Mouse (Mus musculus) midbrain, embryonic 15.5 days (tissue): ENCODE measurements around the gene Zfp961. TPM values are rescaled to one million over a fixed set of nuclear protein-coding genes. Genes with fewer than 3 reads are reported as not detected.
"Not testable (repeated sequence)": the region's sequence is repeated elsewhere in the genome, so short reads cannot be mapped to it uniquely, and the experiment has no call there.

Experiments used
- ATAC-seq: fragments of 200-750 bp; cut with Nextera tagmentation; replicated peaks from 2 replicates; pipeline ENCODE4 v1.8.0; 2017; ENCODE audit warnings: moderate TSS enrichment
- H3K27ac ChIP-seq: fragments of 300-500 bp; sonication (generic); 2 replicates; pipeline ENCODE4 v1.5.1; 2015; ENCODE audit warnings: mild to moderate bottlenecking, inconsistent platforms
- H3K27me3 ChIP-seq: fragments of 300-500 bp; sonication (generic); replicated peaks from 2 replicates; pipeline ENCODE4 v1.6.1; 2015; ENCODE audit warnings: inconsistent platforms
- H3K36me3 ChIP-seq: fragments of 300-500 bp; sonication (generic); replicated peaks from 2 replicates; pipeline ENCODE4 v1.6.1; 2015; ENCODE audit warnings: inconsistent platforms
- H3K4me1 ChIP-seq: fragments of 300-500 bp; sonication (generic); 2 replicates; pipeline ENCODE4 v1.6.1; 2015; ENCODE audit warnings: inconsistent platforms
- H3K4me2 ChIP-seq: fragments of 300-500 bp; sonication (generic); 2 replicates; pipeline ENCODE4 v1.6.1; 2015; ENCODE audit warnings: inconsistent platforms, mild to moderate bottlenecking, moderate library complexity
- H3K4me3 ChIP-seq: fragments of 300-500 bp; sonication (generic); 2 replicates; pipeline ENCODE4 v1.5.1; 2015; ENCODE audit warnings: mild to moderate bottlenecking, inconsistent platforms
- H3K9ac ChIP-seq: fragments of 300-500 bp; sonication (generic); 2 replicates; pipeline ENCODE4 v1.6.1; 2015; ENCODE audit warnings: mild to moderate bottlenecking, inconsistent platforms
- H3K9me3 ChIP-seq: fragments of 300-500 bp; sonication (generic); 2 replicates; pipeline ENCODE4 v1.6.1; 2016; ENCODE audit warnings: inconsistent platforms
- WGBS: fragments of 180-500 bp; shearing (Covaris S2); methylation state at CpG from one replicate; pipeline ENCODE4 v1.1.7; 2015; ENCODE audit warnings: mixed read lengths; 5-methylcytosine and 5-hydroxymethylcytosine counted together
- polyA plus RNA-seq: library from polyadenylated mRNA; unstranded; fragments of >200 nt; fragmentation: Nextera tagmentation; extraction: Ambion mirVana; gene quantifications from 2 replicates; pipeline ENCODE4 v1.2.1, GENCODE M21; 2015

Gene Zfp961
- polyA plus RNA-seq, 1 experiment from 2014 or later: 16.3 TPM

GRCm38 (mm10) chr8:72005912-72006311, 55.1 kb downstream of the Zfp961 start:
- H3K9me3 ChIP-seq: no peaks in the 10 kb centered on the region
- no peaks in the 10 kb centered on the region for H3K36me3 ChIP-seq
- no peaks in the 10 kb centered on the region for H3K27me3 ChIP-seq
- no peak overlapping the region for H3K27ac ChIP-seq
- H3K9ac ChIP-seq: no peak overlapping the region
- 85% methylated on average over 3 of the region's 3 CpGs for WGBS
- no peaks in the 10 kb centered on the region for H3K4me1 ChIP-seq
- no peak overlapping the region for H3K4me3 ChIP-seq
- no peak overlapping the region for H3K4me2 ChIP-seq
- no peak for ATAC-seq

- Histone ChIP-seq H3K9me3 (no peaks in the 10 kb centered on the region), H3K27me3 (no peaks in the 10 kb centered on the region), H3K36me3 (no peaks in the 10 kb centered on the region), H3K27ac (no peak overlapping the region), H3K4me3 (no peak overlapping the region), H3K4me2 (no peak overlapping the region), H3K4me1 (no peaks in the 10 kb centered on the region), H3K9ac (no peak overlapping the region)
- WGBS: 77% methylated on average over 1 of the region's 1 CpGs
- ATAC-seq: no peak
These were observed 55.9 kb downstream of the Zfp961 start for GRCm38 (mm10) chr8:72006763-72007162.

- 78% methylated on average over 3 of the region's 3 CpGs for WGBS
- Histone ChIP-seq H3K9me3 (no peaks in the 10 kb centered on the region), H3K4me1 (no peaks in the 10 kb centered on the region), H3K4me2 (no peak overlapping the region), H3K27me3 (no peaks in the 10 kb centered on the region), H3K36me3 (no peaks in the 10 kb centered on the region), H3K27ac (no peak overlapping the region), H3K9ac (no peak overlapping the region), H3K4me3 (no peak overlapping the region)
- no peak for ATAC-seq
These were observed 57.4 kb downstream of the Zfp961 start for GRCm38 (mm10) chr8:72008134-72008641.

GRCm38 (mm10) chr8:72009473-72009872, 58.6 kb downstream of the Zfp961 start, which contains the start of gene Cyp4f18:
TSS of gene Cyp4f18 (minus strand) at chr8:72009626.
- Histone ChIP-seq H3K4me3 (no peak within 1 kb of the TSS), H3K4me2 (no peak within 1 kb of the TSS), H3K9me3 (no peaks in the 10 kb centered on the region), H3K27ac (no peak within 1 kb of the TSS), H3K36me3 (no peaks in the 10 kb centered on the region), H3K27me3 (no peaks in the 10 kb centered on the region), H3K9ac (no peak within 1 kb of the TSS), H3K4me1 (no peaks in the 10 kb centered on the region)
- no peak for ATAC-seq
- WGBS: 72% methylated on average over 3 of the region's 3 CpGs

GRCm38 (mm10) chr8:72013506-72014228, 62.8 kb downstream of the Zfp961 start:
- H3K4me3 ChIP-seq, H3K4me2 ChIP-seq, H3K9me3 ChIP-seq, H3K9ac ChIP-seq, H3K27me3 ChIP-seq, H3K4me1 ChIP-seq, H3K27ac ChIP-seq, ATAC-seq, H3K36me3 ChIP-seq: not testable (repeated sequence)
- 78% methylated on average over 6 of the region's 6 CpGs for WGBS

GRCm38 (mm10) chr8:72017339-72017738, 66.5 kb downstream of the Zfp961 start:
- WGBS: 84% methylated on average over 2 of the region's 2 CpGs
- not testable (repeated sequence) for H3K27me3 ChIP-seq, H3K36me3 ChIP-seq, H3K4me2 ChIP-seq, ATAC-seq, H3K9me3 ChIP-seq, H3K4me3 ChIP-seq, H3K27ac ChIP-seq, H3K9ac ChIP-seq, H3K4me1 ChIP-seq

GRCm38 (mm10) chr8:72018141-72018540, 67.3 kb downstream of the Zfp961 start:
- H3K9me3 ChIP-seq: no peaks in the 10 kb centered on the region
- H3K4me3 ChIP-seq: no peak overlapping the region
- no peaks in the 10 kb centered on the region for H3K36me3 ChIP-seq
- ATAC-seq: no peak
- no peak overlapping the region for H3K9ac ChIP-seq
- no peak overlapping the region for H3K27ac ChIP-seq
- H3K27me3 ChIP-seq: no peaks in the 10 kb centered on the region
- WGBS: 77% methylated on average over 2 of the region's 2 CpGs
- H3K4me2 ChIP-seq: no peak overlapping the region
- no peaks in the 10 kb centered on the region for H3K4me1 ChIP-seq

- H3K9me3 ChIP-seq, H3K4me1 ChIP-seq, H3K27ac ChIP-seq, H3K36me3 ChIP-seq, H3K27me3 ChIP-seq, H3K4me2 ChIP-seq, H3K9ac ChIP-seq, H3K4me3 ChIP-seq, ATAC-seq: not testable (repeated sequence)
- WGBS: 73% methylated on average over 1 of the region's 1 CpGs
These were observed 68.2 kb downstream of the Zfp961 start for GRCm38 (mm10) chr8:72019022-72019421.

- no peak for ATAC-seq
- Histone ChIP-seq H3K4me2 (no peak overlapping the region), H3K27ac (no peak overlapping the region), H3K4me1 (no peaks in the 10 kb centered on the region), H3K4me3 (no peak overlapping the region), H3K9me3 (no peaks in the 10 kb centered on the region), H3K27me3 (no peaks in the 10 kb centered on the region), H3K36me3 (no peaks in the 10 kb centered on the region), H3K9ac (no peak overlapping the region)
- 56% methylated on average over 2 of the region's 2 CpGs for WGBS
These were observed 69.0 kb downstream of the Zfp961 start for GRCm38 (mm10) chr8:72019816-72020215.

- H3K9ac ChIP-seq, H3K4me3 ChIP-seq, H3K27me3 ChIP-seq, H3K36me3 ChIP-seq, ATAC-seq, H3K4me2 ChIP-seq, H3K9me3 ChIP-seq, H3K27ac ChIP-seq, H3K4me1 ChIP-seq: not testable (repeated sequence)
- WGBS: 13% methylated on average over 5 of the region's 9 CpGs
These were observed 74.0 kb downstream of the Zfp961 start for GRCm38 (mm10) chr8:72024886-72025285.

- H3K4me1 ChIP-seq, ATAC-seq, H3K4me2 ChIP-seq, H3K27me3 ChIP-seq, H3K9ac ChIP-seq, H3K36me3 ChIP-seq, H3K9me3 ChIP-seq, H3K4me3 ChIP-seq, H3K27ac ChIP-seq: not testable (repeated sequence)
- 43% methylated on average over 4 of the region's 4 CpGs for WGBS
These were observed 82.1 kb downstream of the Zfp961 start for GRCm38 (mm10) chr8:72032926-72033325.

- not testable (repeated sequence) for H3K4me2 ChIP-seq, H3K36me3 ChIP-seq, H3K9ac ChIP-seq, H3K27me3 ChIP-seq, H3K4me1 ChIP-seq, H3K27ac ChIP-seq, H3K9me3 ChIP-seq, H3K4me3 ChIP-seq, ATAC-seq
- WGBS: 84% methylated on average over 4 of the region's 4 CpGs
These were observed 90.1 kb downstream of the Zfp961 start, which contains the start of gene Olfr372 for GRCm38 (mm10) chr8:72040918-72041317. TSS of gene Olfr372 (plus strand) at chr8:72041218.

- ATAC-seq: no peak
- 87% methylated on average over 1 of the region's 1 CpGs for WGBS
- no peak overlapping the region for H3K4me2 ChIP-seq
These were observed 91.7 kb downstream of the Zfp961 start for GRCm38 (mm10) chr8:72042493-72042892.

More at GRCm38 (mm10) chr8:72042493-72042892, 91.7 kb downstream of the Zfp961 start:
- Histone ChIP-seq H3K4me3 (no peak overlapping the region), H3K4me1 (no peaks in the 10 kb centered on the region), H3K9me3 (no peaks in the 10 kb centered on the region), H3K27me3 (no peaks in the 10 kb centered on the region), H3K36me3 (no peaks in the 10 kb centered on the region), H3K9ac (no peak overlapping the region), H3K27ac (no peak overlapping the region)
